Mouse (Mus musculus) cerebellum, adult 18-20 months (tissue): ENCODE measurements around the gene Clstn1.

ENCODE experiments used
- DNase-seq, 2 experiments: peaks; one replicate each; pipeline ENCODE4 v3.0.0; 2021

Clstn1 gene

DNA sequence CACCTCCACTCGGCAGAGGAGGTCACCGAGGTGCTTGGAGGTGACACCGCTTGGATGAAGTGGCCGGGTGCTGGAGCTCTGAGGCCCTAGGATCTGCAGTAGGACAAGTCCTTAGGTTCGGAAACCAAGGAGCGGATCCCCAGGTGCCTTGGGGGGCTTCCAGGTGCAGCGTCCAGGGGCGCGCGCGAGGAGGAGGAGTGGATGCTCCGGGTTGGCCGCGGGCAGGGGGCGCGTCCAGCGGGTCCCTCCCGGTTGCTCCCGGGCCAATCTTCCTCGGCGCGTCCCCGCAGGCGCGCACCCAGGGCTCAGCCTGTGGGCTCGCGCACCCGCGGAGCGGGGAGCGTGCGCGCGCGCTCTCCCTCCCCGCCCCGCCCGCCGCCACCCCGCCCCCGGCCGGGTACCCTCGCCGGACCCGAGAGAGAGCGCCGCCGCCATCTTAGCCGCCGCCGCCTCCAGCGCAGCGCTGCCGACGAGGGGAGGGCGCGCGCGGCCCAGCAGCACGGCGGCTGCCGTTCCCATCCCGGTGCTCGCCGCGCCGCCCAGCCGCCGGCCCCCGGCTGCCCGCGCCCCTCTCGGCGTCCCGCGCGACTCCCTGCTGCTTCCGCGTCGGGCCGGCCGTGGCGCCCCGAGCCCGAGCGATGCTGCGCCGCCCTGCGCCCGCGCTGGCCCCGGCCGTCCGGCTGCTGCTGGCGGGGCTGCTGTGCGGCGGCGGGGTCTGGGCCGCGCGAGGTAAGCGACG is at the start of gene Clstn1:
Gene Clstn1 (plus strand): TSS at position 425 of the 739 bp plus-strand sequence.
- peak; percentile 73 to 90 for DNase-seq

DNA sequence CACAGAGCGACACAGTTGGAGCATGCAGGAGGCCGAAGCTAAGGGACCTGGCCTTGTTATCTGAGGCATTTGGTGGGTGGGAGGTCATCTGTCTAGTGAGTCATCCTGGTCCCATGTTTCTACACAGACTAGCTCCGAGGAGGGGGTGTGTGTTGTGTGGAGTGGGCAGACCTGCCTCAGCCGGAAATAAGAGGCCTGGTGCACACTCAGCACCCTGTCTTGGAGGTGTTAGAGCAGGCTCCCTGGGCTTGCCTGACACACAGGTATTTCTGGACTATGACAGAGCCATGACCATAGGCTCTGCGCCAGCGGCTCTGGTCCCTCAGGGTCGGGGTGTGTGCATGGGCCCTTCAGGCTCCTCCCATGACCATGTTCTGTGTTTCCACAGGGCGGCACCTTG is 46.8 kb upstream of the Clstn1 start:
- no peak for DNase-seq

DNA sequence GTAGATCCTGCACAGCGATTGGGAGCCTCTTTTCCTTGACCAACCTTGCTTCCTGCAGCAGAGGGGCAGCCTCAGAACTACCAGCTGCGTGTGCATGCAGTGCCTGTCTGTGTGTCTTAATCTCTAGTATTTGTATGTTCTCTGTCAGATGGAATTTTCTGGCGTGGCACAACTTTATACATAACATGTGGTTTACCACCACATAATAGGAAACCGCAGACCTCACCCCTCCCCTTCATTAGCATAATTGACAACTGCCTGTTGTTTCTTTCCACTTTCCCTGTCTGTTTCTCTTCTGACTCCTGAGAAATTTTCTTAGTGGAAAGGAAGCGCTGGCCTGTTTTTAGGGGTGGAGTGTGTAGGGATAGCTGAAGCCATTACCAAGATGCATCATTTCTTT is 44.3 kb upstream of the Clstn1 start:
- DNase-seq, result no peak

DNA sequence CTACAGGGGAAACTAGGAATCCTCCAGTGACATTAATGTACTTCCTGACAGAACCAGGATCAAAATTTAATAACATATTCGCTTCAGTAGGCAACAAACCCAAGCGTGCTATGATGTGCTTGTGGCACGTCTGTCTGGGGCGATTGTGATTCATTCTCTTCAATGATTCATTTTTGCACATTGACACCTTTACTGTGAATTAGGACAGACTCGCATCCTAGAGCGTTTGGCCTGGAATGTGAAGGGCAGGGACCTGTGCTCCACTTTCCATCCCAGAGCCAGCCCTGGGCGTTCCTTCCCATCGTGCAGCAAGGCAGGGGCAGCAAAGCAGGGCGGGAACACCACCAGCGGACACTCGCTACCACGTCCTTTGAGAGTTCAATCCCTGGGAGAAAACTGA is 43.8 kb upstream of the Clstn1 start:
- DNase-seq, result no peak

DNA sequence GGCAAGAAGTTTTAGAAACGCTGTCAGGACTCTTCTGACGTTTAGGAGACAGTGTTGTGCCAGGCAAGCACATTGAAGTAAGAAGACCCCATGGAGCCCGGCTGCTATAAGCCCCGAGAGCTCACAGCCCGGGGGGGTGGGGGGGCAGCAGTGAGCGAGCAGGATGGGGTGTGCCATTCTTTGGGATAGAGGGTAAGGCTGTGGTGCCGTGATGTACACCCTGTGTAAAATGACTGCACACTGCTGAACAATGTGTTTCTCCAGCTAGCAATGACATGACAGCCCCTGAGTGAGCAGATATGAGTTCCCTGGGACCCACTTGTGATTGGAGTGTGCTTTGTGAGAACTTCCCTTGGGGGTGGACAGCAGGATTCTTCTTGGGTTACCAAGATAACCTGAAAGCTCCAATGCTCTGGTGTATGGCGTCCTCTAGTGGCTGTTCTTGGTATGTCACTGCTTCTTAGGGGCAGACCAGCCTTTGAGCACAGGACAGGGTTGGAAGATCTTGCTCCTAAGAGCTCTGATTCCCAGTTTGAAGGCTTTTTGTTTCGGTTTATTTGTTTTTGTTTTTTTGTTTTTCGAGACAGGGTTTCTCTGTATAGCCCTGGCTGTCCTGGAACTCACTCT is 43.2 kb upstream of the Clstn1 start:
- peak; percentile 87 to 90 for DNase-seq

DNA sequence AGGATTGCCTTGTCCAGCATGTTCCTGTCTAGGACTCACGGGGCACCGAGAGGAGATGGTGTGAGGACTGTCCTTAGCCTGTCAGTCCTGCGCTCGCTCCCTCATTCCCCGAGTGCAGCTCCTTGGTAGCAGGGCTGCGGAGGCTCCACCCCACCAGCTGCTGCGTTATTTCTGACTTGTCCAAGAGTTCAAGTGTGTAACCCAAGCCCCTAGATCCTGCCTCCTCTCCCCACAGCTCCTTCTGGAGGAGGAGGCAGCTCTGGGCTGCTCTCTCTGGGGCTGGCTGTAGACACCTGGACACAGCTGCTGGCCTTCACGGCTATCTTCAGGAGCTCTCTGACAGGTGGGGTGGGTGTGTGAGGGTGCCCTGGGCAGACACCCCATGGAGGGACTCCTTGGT is 41.4 kb upstream of the Clstn1 start:
- DNase-seq, result peak in 1 of 2 experiments; percentile 39

DNA sequence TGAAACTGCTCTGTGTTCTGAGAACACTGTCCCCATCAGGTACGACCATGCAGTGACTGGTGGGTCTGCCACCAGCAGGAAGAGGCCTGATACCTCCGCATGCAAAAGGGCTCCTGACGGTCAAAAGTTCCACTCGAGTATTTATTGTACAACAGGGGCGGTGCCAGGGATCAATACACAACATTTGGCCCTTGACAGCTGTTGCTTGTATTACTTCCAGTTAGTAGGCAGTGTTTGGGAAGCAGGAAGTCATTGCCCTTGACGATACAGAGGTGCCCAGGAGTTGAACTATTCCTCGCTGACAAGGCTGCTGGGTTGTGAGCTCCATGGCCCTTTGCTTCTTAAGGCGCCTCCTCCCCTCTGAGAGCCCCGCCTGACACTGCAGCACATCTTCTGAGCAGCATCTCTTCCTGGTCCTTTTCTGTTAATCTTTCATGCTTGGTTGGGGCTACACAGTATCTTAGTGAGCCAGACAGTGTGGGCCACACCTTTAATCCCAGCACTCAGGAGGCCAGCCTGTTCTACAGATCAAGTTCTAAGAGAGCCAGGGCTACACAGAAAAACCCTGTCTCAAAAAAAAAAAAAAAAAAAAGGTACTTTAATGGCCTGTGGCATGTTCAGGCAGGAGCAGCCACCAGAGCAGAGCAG is 39.3 kb upstream of the Clstn1 start:
- DNase-seq, result no peak

DNA sequence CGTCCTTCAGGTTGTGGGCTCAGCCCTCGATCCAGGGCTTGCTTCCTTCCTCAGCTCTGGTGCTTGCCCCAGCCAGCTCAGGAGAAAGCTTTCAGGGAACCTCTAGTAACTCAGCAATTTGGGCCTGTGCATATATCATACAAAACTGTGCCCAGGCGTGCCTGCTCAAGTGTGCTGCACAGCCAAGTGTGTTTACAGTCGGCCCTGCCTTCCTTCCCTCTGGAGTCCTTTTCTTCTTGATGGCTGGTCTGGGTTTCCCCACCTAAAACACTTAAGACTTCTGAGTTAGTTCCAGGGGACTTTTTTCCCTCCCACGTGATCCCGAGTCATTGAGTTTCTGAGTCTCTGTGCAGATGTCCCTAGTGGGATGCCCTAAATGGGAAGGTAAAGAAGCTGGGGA is 38.7 kb upstream of the Clstn1 start:
- DNase-seq, result no peak

DNA sequence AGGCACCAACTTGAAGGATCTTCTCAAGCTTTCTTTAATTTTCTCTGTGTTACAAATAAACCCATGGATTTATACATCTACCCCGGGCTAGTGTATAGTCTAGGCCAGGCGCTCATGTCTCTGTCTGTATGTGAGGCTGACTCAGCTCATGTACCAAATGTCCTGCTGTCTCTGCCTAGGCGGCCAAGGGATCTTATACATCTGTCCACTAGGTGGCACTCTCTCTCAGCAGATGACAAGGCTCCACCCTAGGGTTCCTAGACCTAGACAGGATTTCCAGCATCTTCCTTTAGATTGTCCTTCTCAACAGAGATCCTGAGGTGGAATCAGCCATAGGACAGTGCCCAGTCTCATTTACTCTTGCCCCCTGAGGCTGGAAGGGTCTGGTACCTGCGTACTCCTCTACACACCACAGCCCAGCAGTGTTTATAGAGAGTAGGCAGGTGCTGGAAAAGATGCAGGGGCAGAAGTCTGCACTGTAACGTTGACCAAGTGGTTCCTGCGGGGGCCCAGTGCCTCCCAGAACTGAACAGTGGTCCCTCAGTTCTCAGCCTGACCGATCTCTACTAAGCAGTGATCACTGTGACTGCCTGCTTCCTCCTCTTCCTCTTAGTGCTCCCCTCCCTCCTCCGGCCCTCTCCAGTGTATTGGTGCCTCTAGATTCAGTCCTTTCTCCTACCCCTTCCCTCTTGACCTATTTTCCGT is 36.9 kb upstream of the Clstn1 start:
- DNase-seq, result peak; percentile 89 to 90

DNA sequence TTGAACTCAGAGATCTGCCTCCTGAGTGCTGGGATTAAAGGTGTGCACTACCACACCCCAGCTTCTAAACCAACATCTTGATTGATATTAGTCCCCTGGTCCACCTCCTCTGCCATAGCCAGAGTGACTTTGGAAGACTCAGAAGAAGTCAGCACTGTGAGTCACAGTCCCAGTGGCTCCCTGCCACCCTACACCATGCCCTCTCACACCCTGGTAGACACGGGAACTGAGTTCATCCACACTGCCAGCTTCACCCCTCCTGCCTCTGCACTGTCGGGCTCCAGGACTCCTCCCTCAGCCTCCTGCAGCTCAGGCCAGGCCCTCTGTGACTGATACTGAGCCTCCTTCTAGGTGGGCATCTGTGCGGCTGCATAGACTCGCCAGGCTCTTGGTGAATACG is 35.4 kb upstream of the Clstn1 start:
- no peak for DNase-seq

DNA sequence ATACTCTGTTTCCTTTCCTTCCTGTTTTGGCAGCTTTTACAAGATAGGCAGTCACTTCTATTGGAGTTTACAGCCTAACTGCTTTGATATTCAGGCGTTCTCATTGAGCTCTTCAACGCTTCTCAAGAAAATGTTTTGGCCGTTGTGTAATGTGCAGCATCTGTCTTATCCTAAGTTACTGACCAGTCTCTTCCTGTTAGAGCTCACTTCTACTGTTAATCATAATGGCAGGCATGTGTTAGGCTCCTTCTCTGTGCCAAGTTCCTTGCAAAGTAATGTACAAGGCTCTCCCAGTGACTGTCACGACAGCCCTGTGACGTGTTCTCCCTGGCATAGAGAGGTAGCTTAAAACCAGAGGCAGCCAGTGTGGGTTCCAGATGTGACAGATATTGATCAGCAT is 34.6 kb upstream of the Clstn1 start:
- no peak for DNase-seq

DNA sequence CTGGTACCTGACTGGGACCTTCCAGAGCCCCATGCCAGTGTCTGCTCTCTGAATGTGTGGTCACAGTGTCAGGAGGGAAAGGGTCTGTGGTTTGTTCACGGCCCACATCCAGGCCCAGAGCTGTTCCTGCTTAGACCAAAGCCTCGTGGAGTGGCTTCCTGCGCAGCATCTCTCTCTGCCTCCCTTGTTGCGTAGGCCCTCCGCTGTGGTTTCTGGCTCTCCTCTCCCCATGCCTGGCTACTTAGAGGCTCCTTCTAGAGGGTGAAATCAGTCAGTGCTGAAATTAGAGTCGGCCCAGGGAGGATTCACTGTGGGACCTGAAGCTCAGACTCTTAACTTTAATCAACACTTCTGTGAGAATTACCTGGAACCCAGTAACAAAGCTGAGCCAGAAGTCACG is 32.4 kb upstream of the Clstn1 start:
- no peak for DNase-seq

DNA sequence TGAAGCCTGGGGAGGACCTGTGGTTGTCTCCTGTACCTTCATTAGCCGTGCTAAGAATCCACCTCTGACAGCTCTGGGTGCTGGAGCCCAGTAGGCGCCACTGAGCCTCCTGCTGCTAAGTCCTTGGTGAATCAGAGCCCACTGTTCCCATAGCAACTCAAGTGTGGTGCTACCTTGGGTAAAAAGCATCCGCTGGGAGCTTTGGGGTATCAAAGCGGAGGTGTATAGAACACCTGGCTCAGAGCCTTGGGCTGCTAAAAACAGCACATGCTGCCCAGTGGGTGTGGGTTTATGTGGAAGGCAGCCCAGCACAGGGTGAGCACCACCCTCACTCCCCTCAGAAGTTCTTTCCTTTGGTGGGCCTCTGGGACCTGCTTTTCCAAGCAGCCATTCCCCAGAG is 30.2 kb upstream of the Clstn1 start:
- DNase-seq, result no peak

DNA sequence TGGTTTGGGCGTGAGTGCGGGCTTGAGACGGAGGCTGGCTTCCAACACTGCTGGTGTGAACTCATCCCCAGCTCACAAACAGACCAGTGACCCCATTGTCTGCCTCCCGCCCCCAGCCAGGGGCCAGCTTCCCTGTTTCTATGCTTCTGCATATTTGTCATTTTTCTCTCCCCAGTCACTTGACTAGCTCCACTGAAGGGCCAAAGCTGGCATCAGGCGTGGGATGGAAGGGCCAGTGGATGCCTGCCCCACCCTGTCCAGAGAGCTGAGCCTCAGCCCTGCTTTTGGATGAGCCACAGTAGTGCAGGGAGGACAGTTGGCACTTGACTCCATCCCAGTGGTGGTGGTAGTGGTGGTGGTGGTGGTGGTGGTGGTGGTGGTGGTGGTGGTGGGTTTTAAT is 28.4 kb upstream of the Clstn1 start:
- no peak for DNase-seq

DNA sequence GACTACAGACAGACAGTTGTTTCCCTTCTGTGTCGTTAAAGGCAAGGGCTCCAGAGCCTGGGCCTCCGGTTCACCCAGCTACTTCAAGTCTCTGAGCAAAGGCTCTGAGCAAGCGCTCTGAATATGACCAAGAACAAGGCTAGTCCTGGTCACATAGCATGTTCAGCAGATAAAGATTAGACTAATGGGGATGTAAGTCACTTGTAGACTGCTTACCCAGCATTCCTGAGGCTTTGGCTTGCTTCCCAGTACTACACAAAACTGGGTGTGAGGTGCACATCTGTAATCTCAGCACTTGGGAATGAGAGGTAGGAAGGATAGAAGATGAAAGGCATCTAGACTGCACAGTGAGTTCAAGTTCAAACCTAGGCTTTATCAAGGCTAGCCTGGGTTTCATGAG is 27.9 kb upstream of the Clstn1 start:
- no peak for DNase-seq

DNA sequence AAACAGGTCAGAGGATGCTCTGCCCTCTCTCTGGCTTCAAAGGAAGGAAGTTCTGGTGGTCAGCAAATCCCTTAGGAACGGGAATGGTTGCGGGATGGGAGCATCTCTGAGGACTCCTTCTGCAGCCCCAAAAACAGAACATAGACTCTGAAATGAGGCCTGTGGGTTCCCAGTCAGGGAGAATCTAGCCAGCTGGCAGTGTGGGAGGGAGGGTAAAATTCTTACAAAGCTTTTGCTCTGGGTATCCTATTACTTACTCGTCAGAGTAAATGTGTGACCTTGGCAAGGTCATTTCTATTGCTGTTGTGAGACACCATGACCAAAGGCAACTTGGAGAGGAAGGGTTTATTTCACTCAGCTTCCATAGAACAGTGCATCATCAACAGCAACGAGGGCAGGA is 24.9 kb upstream of the Clstn1 start:
- DNase-seq, result no peak

DNA sequence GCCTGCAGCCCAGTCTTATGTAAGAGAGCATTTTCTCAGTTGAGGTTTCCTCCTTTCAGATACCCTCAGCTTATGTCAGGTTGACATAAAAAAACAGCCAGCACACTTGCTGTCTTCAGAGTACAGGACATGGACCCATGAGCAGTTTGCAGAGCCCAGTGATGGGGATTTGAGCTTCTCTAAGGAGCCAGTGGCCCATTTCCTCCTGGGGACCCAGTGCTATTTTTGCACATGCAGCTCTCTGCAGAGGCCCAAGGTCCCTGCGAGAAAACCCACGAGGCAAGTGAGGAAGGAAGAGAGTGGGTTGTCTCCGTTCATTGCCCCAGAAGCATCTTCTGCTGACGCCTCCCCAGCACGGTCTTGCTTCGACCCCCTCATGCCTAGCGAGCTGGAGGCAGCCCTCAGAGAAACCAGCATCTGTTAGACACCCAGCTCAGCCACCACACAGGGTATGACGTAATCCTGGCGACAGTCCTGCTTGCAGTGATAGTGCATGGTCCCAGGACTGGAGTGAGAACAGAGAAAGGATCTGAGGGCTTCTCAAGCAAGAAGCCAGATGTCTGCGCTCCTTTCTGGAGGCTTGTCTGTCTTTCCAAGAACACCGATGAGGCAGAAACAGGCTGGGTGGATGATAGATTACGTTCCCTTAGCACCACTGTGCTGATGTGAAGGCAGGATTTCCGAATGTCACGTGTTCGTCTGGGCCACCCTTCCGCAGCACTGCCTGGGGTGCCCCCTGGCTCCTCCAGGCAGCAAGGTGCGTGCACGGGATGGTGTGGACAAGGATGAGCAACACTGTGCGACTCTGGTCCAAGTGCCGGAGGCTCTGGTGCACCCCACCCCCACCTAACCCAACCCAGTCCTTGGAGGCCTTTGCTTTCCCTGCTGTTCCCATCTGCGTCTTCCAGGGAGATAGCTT is 24.0 kb upstream of the Clstn1 start:
- DNase-seq, result peak; percentile 79 to 83

DNA sequence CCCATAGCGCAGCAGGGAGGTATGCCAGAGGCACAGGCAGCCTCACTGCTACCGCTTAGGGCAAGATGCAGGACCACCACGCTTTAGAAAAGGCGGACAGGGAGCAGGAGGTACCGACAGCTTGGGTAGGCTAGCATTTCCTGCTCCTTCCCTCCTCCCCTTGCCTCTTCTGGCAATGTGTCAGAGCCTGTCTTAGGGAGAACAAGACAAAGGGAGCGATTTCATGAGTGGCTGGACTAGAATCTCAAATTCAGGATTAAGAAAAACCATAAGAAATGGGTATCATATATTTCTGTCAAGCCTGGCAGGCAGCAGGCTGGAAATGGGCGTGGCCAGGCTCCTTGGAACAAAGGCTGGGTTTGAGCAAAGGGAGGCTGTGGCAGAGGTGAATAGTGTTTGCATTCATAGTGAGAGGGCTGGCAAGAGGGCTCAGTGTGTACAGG is 23.3 kb upstream of the Clstn1 start:
- DNase-seq, result peak; percentile 71 to 82

DNA sequence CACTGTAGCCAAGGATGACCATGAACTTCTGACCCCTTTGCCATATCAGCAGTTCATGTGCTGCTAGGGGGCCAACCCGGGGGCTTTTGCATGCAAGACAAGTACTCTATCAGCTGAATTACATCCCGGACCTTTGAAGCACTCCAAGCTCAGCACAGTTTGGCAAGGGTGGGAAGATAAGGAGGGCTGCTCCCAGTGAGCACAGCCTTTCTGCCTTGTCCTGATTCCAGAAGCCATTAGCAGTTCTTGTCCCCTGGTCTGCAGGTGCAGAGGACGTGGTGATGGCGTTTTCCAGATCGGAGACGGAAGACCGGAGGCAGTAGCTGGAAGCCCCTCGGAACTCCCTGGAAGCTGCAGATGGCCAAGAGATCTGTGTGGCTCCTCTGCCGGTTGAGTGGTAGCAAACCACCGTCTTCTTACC is 22.3 kb upstream of the Clstn1 start:
- peak in 1 of 2 experiments; percentile 59 for DNase-seq

DNA sequence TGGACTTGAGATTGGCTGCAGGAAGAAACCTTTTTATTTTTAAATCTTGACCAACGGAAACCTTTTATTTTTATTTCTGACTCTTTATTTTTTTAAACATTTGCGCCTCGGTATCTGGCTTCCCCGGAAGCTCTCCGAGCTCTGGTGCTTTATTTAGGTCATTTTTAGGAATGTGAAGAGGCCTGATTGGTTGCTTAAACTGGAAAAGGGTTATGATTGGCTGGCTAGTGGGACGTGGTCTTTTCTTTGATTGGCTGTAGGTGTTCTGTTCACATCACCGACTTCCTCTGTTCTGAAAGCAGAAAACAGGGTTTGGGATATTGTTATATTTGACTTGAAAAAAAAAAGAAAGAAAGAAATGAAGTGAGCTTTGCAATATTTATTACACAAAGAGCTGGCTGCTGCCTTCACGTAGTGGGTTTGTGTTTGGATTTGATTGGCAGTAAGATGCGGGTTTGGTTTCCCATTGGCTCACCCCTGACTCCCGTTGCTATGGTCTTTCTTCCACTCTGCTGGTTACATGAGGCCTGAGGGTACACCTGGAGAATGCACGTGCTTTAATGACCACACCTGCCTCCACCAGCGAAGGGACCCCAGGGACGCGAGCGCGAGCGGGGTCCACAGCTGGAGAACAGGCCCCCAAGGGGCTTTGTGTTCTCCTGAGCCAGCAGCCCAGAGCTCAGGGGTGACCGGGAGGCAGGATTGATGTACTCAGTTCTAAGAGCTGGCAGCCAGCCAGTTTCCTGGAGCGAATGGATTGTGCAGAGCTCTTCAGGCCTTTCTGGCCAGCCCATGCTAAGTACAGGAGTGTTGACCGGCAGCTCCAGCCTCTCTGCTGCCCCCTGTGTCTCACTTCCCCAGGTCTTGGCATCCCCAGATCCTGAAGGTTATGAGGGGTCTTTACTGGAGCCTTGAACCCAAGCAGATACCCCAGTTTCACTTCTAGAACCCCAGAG is 21.5 kb upstream of the Clstn1 start:
- peak; percentile 85 to 87 for DNase-seq

DNA sequence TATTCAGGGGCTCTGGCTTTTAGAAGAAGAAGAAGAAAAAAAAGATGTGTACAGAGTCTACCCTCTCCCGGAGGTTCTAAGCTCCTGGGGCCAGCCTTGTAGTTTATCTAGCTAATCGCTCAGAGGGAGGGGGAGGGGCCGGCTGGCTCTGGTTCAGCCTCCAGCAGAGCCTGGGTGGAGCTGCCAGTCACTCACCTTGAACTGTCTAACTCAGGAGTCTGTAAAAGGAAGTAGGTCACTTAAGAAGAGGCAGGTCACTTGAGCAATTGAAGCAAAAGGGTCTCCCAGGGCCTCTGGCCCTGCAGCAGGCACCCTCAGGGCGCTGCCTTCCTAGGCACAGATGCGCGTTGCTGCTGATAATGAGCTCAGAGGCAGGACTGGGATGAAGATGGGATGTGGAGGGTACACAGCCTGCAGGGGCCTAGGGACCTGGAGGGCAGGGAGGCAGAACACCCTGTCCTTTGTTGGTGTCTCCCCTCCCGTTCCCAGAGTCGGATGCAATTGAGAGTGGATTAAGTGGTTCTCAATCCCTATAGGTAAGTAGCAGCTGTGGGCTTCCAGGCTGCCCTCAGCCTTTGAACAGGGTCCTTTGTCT is 18.7 kb upstream of the Clstn1 start:
- DNase-seq, result peak in 1 of 2 experiments; percentile 37
